Comparison of ENCODE assay signal across 8 mouse cellular contexts in the genomic region with DNA sequence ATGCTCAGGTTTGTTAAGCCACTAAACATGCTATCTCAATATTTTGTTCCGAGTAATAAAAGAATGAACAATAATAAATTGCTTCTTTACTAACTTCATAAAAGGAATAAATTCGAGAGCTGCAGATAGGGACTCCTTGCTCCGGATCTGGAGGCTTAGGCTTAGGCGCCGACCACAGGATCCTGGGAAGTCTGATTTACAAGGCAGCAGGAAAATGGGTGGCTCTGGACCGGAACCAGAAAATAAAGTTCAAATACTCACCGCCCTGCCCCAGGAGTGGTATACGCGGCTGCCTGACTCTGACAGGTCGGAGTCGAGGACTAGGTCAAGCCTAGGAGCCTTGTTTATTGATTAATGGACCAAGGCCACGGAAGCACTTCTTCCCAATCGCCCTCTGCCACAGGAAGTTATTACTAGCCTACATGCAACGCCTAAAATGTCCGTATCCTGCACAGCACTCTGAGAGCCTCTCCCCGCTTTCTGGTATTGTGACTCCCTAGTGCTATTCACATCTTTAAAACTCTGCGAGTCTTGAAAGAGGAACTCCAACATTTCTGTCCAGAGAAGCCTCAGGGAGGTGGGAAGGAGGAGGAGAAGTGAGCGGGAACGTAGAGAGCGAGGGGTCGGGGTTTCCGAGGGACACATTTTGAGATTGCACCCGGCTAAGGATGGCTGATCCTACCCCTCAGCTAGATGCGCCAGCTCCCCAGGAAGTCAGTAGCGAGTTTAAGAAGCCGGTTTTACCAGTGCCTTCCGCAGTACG. TPM values are rescaled to one million over a fixed set of nuclear protein-coding genes. Genes with fewer than 3 reads are reported as not detected.
DNase-seq lines count a peak whose midpoint lies in the region; ATAC-seq lines count a peak whose summit lies in the region.

TSS of gene Slc4a1ap (plus strand) at position 642 of the 763 bp plus-strand sequence.

- no peaks in the 10 kb centered on the region for H3K27me3 ChIP-seq in hindbrain, embryonic 14.5 days (ENCODE audit: control insufficient read depth, insufficient read depth, low read length)

- H3K4me3 ChIP-seq in hindbrain, embryonic 14.5 days (replicated peaks; ENCODE audit: low read length): peak within 1 kb of the TSS; percentile 74

- H3K27ac ChIP-seq in hindbrain, embryonic 14.5 days: peak within 1 kb of the TSS; percentile 60; the same call in 1 of the 2 replicates

- H3K9ac ChIP-seq in hindbrain, embryonic 14.5 days: peak within 1 kb of the TSS; percentile 75

- no peaks in the 10 kb centered on the region for H3K9me3 ChIP-seq in hindbrain, embryonic 14.5 days (ENCODE audit: control insufficient read depth, low read length)

- peak; percentile 92 for ATAC-seq in hindbrain, embryonic 14.5 days (ENCODE audit: low FRiP score)

- H3K4me1 ChIP-seq in hindbrain, embryonic 14.5 days (replicated peaks; ENCODE audit: control insufficient read depth, insufficient read depth, low read length): peaks cover 27% of the 10 kb centered on the region

- peak within 1 kb of the TSS; percentile 95 for H3K4me2 ChIP-seq in hindbrain, embryonic 14.5 days (replicated peaks)

- WGBS in hindbrain, embryonic 14.5 days: under 1% methylated on average over 28 of the region's 28 CpGs

- DNase-seq in R1 (ENCODE audit: low read depth, low spot score): peak; percentile 90
- peak; percentile 84 to 87 for DNase-seq in cerebellum, postnatal 25 days
- peak; percentile 63 to 68 for DNase-seq in frontal cortex, postnatal 25 days (ENCODE audit: low spot score in 2 of 2)
- DNase-seq in hindbrain, embryonic 14.5 days (ENCODE audit: low spot score): peak; percentile 79
- peak; percentile 77 to 80 for DNase-seq in layer of hippocampus, postnatal 36 days
- DNase-seq in lung, postnatal 36 days: peak; percentile 81
- DNase-seq in retina, postnatal 1 day: peak; percentile 93
- DNase-seq in urinary bladder, adult 18-20 months (ENCODE audit: low spot score in 2 of 2): peak; percentile 49 to 69

- peaks cover 40% of the 10 kb centered on the region for H3K36me3 ChIP-seq in hindbrain, embryonic 14.5 days (replicated peaks; ENCODE audit: control insufficient read depth, insufficient read depth)

RNA-seq across cellular contexts. Expression of gene Slc4a1ap, which starts in this region (rescaled TPM):
- polyA plus RNA-seq in hindbrain, embryonic 14.5 days (2014; fragmentation: Nextera tagmentation; extraction: Ambion mirVana): 27.0 and 31.8 TPM in 2 replicates
- 10 to 100 TPM; 55.7 to 57.1 TPM for total RNA-seq in layer of hippocampus, postnatal 36 days (2021)

Comparison
In these comparisons a context has a peak if more than half of its experiments do, and no peak if none do; other contexts are left out.
1. Peak in every context shown above with its lines: DNase-seq, ATAC-seq, H3K4me3 ChIP-seq and H3K27ac ChIP-seq.